Mouse (Mus musculus): ENCODE measurements around the gene Cldn34c2. TPM values are rescaled to one million over a fixed set of nuclear protein-coding genes. Genes with fewer than 3 reads are reported as not detected.
"Not testable (repeated sequence)": the region's sequence is repeated elsewhere in the genome, so short reads cannot be mapped to it uniquely, and the experiment has no call there.

Cldn34c2 gene
- under 1 TPM in 1 of 2 experiments, not detected in 1; 0.81 TPM for total RNA-seq (2021)
- long read RNA-seq, experiment 1 = 0 reads
- long read RNA-seq, experiment 2 = 0 reads

DNA sequence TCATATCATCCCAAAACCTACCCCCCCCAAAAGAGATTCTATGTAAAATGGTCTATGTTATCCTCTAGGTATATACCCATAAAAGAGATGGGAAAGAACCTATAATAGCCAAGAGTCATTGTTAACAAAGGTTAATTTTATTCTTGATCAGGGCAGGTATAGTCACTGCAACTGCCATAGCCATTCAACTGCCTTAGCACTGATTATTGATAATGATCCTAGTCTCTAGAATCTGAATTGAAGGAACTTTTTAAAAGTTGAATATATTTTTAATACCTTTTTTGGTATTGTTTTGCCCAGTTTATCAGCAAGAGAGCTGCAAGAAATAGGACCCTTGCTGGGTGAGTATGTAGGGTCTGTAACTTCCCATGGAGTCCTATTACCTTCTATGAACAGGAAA lies at the start of gene Cldn34c2:
Cldn34c2 (plus strand) TSS at position 301 of the 400 bp plus-strand sequence.
- not testable (repeated sequence) for DNase-seq

DNA sequence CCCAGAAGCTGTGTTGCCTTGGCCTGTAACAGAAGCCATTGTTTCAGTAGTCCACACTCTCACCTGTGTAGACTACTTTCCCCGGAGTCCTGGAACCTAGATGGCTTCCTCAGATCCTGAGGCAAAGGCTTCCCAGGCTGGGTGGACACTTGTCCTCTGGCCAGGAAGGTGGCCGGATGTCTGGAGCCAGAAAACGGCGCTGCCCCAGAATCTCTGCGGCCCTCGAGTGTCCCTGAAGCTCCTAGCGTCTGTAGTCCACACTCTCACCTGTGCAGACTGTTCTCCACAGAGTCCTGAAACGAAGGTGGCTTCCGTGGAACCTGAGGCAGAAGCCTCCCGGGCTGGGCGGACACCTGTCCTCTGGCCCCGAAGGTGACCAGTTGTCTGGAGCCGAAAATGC lies 30.1 kb upstream of the Cldn34c2 start:
- DNase-seq = not testable (repeated sequence)

DNA sequence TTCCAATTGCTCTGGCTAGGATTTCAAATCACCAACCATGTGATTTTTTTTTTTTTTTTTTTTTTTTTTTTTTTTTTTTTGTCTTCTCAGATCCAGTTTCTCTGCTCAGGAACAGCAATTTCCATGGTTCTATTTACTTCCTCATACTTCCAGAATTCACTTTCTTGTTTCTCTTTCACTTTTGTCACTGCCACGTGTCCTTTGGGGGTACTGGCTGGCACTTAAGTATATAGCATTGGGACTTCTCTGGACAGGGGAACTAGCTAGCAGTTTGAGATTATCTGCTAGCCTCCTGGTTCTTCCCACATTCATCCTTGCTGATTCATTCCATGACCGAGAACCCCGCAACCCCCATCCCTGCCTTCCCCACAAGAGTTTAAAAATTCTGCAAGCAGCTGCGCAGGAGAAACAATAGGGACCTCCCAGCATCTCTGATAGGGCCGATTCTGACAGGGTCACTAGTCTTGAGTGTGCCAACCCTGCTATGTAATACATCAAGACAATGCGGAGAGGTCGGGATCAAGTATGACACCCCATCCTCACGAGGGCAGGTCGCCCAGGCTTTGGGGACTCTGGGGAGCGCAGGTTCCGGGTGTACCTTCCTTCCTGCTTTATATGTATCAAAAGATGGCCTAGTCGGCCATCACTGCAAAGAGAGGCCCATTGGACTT lies 30.8 kb downstream of the Cldn34c2 start:
- DNase-seq = not testable (repeated sequence)

Other genes starting within 250 kb of the Cldn34c2 start
- not detected for gene Gm17467, start 123.1 kb downstream of the Cldn34c2 start, total RNA-seq (2021)
- gene Cldn34c3, start 212.0 kb downstream of the Cldn34c2 start, total RNA-seq (2021) = not detected